Mouse (Mus musculus) kidney, adult 2 months (tissue): ENCODE results near the gene Pdk4.

Experiments
- CTCF ChIP-seq: fragments of 200-500 bp; conservative IDR thresholded peaks from 2 replicates; pipeline ENCODE4 v1.5.1; 2011; ENCODE audit warnings: low read depth, mild to moderate bottlenecking, control low read depth, low read length, moderate library complexity, mixed read lengths; ENCODE audit not compliant: insufficient read depth, insufficient read length
- POLR2A ChIP-seq: fragments of 200-500 bp; IDR thresholded peaks from one replicate; pipeline ENCODE4 v1.6.1; 2011; ENCODE audit warnings: low read depth, low read length, control low read depth

DNA sequence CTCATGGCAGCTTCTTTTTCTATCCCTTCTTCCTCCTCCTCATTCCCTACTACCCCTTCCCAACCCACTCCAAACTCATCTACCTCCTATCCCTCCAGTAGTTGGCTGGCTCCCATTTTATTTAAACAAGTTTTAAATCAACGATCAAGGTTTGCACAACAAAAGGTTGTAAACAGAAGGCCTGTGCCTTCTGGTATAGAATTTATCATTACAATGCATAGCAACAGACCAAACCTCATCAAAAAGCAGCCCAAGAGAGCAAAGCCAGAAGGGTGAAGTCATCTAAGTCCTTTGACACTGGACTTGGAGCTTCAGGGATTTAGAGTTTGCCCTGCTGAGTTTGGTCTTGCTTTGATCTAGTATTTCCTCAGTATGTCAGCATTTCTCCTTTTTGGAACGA lies 15.0 kb downstream of the Pdk4 start:
- no peak for TF ChIP-seq POLR2A
- no peak for TF ChIP-seq CTCF
